Mouse (Mus musculus) thymus, postnatal 36 days (tissue): ENCODE data around the gene Hlf.

ENCODE experiments used
- DNase-seq, 2 experiments: peaks; one replicate each; pipeline ENCODE4 v3.0.0; 2022; ENCODE audit warnings: mixed read lengths in 2 of 2

Hlf gene

DNA sequence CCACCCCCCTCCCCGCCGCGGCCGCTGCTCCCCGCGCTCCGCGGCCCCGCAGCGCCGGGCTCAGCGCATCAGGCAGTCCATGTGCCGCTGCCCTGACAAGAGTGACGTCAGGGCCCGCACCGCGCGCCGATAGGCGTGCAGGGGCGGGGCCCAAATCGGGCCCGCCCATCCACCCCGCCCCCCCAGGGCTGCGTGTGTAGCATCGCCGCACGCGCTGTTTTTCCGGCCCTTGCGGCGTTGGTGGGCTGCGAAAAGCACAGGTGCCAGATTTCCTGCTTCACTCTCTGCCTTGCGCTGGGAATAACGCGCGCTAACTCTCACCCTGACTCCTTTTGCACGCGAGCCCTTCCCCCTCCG lies at the start of gene Hlf:
Hlf (minus strand) TSS at position 79 of the 357 bp plus-strand sequence.
- DNase-seq: peak; percentile 78 to 86

DNA sequence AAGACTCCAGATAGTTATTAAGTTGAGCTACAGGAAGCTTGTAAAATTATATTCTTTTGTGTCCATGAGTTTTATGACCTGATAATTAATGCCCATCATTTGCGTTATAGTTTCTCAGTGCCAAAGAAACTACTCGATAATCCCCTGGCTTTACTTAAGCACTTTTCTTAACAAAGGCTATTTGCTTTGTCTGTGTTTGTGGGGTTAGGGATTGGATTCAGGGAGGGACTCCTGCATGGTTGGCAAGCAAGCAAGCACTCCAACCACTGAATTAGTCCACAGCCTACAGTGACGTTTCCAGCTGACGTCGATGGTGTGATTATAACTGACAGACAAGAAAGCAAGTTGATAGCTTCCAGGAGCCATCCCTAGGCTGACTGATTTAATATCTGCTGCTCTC lies 48.1 kb upstream of the Hlf start:
- DNase-seq: no peak

DNA sequence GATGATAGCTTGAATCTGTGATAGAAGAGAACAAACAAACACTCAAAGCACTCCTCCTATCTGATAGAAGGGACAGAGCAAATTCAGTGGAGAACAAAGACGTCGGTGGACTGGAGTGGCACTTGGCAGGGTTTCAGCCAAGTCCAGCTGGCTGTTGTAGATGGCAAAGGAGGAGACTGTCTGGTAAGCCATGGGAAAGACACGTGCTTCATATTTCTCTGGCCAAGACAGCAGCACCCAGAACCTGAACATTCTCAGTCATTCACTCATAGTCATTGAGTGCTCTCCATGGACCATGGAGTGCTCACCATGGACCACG lies 34.5 kb upstream of the Hlf start:
- no peak for DNase-seq

DNA sequence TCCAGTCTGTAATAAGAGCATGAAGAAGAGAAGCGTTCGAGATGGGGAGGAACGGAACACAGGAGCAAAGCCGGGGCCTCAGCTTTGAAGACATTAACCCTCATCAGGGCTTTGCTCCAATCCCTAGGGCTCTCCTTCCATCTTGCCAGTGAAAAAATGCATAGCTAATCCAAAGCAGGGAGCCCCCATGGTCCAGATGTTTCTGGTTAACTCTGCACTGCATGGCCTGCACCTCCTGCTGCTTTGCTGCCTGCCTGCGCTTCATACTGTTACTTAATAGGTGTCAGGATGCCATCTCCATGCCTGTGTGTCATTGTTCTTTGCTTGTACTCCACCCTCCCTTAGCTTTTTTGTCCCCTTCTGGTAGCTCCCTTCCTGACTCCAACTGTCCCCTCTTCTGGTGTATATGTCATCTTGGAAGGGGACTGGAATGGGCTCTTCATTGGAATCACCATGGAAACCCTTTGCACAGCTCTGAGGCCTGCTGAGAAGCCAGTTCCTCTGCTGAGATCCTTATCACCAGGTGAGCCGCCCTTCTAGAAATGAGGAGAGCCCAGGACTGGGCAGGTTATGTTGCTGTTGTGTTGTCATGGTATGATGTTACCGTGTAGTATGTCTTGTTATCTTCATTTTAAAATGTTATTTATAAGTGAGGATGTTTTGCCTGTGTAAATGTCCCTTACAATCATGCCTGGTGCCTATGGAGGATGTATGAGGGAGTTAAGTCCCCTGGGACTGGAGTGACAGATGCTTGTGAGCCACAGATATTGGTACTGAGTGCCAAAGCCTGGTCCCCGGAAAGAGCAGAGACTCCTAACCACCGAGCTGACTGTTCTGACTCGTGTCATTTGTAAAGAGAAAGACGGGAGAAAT lies 33.9 kb upstream of the Hlf start:
- DNase-seq: no peak

DNA sequence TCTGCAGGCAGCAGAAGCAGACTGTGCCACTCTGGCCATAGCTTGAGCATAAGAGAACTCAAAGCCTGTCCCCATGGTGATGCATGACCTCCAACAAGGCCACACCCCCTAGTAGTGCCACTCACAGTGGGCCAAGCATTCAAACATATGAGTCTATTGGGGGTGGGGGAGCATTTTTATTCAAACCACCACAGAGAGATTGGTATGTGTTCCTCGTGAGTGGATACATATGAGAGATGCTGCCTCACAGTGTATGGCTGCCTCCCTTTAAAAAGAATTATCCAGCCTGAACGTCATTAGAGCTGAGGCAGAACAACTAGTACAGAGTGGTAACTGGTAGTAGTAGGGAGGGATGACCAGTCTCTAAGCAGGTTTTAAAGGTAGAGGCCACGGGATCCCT lies 33.2 kb upstream of the Hlf start:
- no peak for DNase-seq

DNA sequence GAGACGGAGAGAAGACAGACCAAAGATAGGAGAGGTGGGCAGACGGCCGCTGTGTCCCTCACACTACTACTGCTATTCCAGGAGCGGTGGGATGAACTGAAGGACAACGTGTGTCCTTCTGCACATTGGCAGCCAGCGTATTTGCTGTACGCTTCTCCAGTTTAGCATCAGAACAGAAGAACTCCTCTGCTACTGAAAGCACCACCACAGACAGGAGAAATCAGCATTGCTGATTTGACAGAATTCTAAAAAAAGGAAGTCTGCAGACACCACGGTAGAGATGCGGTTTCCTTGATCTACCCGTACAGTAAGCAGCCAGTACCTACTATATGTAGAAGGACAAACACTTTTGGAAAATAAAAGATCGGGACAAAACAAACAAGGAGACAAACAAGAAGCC lies 29.0 kb upstream of the Hlf start:
- no peak for DNase-seq

DNA sequence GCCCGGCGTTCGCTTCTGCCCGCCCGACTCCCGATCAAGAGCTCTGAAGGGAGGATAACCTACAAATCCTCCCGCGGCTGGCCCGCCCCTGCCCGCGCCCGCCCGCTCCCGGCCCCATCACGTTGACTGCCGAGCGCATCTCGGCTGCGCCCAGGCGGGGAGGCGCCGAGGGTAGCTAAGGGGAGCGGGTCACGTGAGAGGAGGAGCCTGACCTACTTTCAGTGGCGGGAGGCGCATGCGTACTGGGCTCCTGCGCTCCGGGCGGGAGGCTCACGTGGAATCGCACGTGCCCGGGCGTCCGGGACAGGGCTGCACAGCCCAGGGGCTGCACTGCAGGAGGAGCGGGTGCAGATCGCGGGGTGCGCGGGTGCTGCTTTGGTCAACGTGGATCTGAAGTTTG lies 27.2 kb upstream of the Hlf start:
- peak; percentile 92 to 95 for DNase-seq

DNA sequence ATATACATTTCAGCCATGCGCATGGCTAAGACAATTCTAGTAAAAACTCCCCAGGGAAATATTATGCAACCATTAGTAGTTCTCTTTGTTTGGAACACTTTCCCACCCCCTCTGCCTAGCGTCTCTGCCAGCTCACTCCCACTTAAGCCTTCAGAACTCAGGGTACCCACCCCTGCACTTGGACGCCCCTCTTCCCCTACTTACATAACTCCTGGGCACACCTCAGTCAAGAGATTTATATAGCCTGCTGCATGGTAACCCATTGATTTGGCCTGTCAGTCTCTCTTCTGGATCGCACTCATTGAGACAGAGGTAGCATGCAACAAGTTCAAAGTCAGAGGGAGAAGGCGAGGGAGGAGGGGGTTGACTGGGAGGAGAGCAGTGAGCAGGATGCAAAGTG lies 26.3 kb upstream of the Hlf start:
- DNase-seq: no peak

DNA sequence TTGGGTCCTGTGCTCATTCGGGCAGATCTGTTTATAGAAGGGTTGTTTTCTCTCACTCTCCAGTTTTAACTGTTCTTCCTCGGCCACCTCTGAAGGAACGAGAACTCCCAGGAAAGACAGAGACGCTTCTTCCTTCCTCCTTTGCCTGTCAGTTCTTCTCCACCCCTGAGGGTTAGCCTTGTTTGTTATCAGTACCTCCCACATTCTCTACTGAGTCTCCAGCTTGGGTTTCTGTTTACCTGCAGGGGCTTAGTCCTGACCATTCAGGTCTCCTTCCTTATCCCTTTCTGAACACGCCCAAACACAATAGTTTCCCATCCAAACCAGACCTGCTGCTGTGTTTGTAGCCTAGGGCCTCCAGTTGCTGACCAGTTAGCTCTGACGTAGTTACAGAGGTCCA lies 8.2 kb upstream of the Hlf start:
- DNase-seq: no peak

DNA sequence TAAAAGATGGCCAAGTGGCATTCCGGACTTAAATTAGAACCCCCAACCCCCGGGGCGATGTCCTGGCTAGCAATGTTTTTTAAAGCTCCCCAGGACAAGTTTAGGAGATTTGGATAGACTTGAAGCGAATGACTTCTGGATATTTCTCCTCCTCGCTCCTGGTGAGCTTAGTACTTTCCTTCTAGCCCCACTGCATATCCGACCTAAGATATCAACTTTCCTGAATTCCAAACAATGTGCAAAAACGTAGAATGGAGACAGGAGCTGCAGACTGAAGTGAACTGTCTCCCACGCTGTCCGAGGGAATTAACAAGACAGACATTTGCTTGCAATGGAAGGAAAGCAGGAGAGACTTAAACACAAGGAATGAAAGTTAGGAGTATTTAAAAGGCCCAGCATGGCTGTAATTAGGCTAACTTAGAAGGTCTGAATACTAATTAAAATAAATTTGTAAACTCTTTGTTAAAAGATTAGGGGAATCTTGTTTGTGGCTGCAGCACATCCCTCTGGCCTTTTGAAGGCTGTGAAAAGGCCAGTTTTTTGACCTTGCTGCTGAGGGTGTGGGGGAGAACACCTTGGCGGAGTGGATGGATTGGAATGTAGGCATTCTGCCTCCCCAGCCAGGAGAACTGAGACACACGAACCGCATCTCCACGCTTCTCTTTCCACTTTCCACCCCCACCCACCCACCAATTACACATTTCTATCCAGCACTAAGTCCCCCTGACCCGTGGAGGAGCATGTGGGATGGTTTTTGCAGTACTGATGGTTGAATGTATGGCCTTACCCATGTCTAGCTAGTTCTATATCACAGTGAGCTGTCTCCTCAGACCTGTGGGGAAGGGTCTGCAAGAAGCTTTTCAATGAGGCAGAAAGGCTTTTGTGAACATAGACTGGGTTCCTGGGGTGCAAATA lies 833 bp upstream of the Hlf start:
- no peak for DNase-seq

DNA sequence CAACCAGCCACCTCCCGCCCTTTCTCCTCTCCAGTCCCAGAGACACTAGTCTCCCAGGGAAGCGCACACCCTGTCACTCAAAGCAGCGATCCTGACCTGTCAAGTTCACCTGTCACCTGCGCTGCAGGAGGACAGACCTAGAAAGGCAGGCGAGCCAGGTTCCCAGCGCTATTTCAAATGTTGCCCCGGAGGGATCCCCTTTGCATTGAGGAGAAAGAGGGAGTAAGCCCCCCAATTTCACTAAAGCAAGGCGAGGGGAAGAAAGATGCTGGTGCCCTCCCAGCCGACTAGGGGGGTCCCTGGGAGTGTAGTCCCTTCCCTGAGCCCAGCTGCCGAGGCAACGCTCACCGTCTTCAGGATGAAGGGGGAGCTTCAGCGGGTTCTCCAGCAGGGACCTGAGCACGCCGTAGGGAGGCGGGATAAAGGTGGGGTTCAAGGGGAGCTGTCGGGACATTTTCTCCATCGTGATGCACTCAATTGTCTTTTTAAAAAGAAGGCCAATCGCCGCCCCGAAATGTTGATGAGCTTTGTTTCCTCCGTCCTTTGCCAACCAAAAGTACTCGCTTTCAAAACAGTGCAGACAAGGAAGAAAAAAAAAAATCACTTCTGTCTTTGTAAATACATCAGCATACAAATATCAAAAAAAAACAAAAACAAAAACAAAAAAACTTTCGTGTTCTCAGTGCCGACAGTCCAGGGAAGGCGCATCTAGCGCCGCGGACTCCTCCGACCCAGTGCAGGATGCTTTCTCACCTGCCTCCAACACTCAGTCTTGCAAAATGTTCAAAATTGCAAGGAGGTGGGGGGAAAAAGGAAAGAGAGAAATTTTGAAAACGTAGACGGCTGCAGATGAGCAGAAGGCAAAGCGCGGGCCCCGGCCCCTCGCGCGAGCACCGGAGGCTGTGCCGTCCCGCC lies 536 bp downstream of the Hlf start:
- peak; percentile 13 for DNase-seq

DNA sequence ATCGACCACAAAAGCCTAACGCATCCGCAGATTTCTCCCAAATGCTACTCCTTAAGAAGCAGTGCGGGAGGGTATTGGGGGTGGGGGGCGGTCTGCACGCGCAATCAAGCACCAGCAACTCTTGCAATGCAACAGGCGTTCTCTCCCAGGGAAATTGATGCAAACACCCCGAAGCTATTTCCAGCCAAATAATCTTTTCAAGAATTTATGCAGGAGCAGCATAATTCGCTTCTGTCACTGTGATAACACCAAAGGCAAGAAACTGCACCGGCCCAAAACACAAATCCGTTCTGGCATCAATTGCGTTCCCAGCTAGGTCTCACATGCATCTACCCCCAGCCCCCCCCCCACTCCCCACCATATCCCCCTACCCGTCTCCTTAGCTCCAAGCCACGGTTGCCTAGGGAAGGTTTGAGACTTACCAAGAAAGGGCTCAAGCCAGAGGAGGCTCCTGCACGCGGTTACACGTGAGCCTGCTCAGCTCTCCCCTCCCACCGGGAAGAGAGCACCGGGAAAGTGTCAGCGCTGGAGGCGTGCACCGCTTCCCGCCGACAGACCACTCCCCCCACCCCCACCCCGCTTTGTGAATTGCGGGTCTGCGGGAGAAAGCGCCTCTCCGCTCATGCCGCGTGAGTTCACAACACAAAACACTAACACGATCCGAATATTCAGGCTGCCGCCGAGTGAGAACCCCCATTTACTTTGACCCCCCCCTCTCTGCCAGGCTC lies 1.4 kb downstream of the Hlf start:
- no peak for DNase-seq

DNA sequence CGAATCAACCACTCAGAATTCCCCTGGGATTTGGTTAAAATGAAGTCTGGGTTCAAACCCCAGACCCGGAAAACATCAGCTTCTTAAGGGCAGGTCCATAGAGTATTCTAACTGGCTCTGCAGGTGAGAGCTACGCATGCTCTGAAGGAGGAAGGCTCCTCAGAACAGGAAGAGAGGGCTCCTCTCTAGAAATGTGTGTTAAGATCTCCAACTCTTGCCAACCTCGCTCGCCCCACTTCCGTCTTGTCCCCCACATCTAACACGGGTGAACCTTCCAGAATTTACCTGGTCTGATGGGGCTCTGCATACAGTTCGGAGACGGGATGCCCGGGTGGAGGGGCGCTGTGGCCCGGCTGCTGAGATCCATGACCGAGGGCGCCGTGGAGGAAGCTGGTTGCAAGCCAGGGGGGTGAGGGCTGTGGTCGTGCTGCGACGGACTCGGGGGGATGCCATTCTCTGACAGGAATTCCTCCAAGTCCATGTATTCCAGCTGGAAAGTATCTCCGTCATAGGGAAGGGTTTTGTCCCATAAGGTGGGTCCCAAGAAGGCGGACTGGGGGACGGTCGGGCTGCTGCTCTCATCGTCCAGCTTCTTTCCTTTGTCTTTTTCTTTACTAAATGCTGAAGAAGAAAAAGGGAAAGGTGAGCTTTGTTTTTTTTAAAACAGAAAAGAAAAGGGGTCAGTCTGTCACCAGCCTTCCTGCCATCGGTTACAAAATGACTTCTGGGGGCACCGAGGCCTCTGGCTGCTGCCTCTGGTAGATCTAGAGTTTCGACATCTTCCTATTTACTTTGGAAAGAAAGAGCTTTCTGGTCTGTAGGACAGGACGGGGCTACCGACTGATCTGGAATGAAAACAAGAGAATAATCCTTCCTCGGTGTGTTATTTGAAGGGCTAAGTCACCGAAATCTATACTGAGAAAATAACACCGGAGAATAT lies 2.9 kb downstream of the Hlf start:
- DNase-seq: peak; percentile 34 to 37

DNA sequence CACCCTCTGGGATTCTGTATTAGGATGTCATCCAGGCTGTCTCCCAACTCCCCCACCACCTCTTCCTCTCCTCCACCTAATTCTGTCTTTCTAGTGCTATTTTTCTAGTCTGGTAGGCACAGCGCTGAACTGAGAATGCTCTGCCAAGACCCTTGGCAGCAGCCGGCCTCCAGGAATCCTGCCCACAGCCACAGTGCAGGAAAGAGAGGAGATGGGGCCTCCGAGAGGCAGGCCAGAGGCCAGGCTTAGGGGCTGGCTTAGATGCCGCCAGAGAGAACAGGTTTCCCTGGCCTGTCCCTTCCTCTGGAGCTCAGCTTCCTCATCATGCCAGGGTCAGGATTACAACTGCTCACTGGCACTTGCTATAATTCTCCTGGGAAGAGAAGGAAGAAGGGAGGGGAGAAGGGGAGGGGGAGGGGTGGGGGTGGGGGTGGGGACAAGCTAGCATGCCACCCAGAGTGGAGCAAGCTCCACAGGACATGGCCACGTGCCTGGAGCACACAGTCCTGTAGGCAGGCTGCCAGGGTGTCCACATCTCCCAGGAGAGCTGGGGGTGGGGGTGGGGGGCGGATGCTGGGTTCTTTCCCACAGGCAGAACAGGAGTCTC lies 8.6 kb downstream of the Hlf start:
- no peak for DNase-seq

DNA sequence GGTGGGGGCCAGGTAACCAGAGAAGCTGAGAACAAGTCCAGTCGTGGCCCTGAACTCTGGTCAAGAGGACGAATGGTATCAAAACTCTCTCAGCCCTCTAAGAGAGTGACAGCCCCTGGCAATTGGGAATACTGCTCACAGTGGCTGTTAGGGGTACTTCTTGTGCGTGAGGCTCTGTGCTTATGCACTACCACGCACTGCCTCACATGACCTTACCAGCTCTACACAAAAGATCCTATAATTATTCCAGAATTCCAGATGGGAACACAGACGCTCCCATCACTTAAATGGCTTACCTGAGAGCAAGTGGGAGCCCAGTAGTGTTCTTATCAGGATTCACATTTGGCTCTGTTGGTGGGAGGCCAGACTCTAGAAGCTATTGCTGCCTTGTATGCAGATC lies 9.6 kb downstream of the Hlf start:
- DNase-seq: no peak

DNA sequence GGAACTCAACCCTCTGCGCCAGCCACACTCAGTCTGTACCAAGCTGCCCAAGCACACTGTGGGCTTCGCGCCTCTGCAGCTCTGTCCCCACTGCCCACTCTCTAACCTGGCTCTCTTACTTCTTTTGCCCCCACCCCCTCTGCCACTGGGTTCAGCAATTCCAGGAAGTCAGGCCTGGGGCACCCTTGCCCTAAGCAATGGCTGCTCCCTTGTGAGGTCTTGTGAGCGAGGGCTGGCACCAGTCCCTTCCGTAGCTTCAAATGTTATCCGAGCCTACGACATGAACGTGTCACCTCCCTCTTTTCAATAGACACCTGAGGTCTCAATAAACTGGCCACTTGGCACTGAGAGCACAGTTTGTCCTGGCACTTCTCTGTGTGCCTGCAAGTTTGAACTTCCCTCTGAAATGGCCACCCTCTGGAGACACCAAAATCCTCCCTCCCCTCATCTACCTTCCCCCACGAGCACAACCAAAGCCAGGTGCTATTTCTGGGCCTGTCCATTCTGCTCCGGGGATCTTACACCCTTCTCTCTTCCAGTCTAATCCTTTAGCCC lies 10.5 kb downstream of the Hlf start:
- DNase-seq: no peak

DNA sequence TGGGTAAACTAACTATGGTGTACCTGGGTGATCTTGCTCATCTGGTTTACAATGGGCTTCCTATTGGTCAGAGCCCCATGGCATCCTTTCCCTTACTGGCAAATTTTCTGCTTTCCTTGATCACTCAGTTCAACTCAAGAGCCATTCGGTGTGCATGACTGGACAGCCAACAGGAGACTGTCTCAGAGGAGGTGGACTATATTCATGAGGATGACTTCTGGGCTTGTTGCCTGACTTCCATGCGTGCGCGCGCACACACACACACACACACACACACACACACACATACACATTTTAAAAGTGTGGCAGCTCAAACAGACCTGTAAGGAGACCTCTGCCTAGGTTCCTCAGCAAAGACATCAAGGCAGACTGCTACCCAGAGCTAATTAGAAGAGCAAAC lies 12.7 kb downstream of the Hlf start:
- no peak for DNase-seq

DNA sequence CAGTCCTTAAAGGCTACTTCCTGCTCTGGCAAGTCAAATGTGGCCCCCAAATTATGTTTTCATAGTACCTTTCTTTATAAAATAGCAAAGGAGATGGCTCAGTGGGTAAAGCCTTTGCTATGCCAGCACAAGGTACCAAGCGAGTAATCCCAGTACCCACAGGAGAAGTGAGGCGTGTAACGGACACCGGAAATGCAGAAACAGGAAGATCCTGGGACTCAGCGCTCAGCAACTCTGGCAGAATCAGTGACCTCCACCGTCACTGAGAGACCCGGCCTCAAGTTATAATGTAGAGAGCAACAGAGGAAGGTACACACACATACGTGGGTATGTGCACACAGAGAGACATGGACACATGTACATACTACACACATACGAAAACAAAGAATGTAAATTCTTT lies 14.3 kb downstream of the Hlf start:
- no peak for DNase-seq

DNA sequence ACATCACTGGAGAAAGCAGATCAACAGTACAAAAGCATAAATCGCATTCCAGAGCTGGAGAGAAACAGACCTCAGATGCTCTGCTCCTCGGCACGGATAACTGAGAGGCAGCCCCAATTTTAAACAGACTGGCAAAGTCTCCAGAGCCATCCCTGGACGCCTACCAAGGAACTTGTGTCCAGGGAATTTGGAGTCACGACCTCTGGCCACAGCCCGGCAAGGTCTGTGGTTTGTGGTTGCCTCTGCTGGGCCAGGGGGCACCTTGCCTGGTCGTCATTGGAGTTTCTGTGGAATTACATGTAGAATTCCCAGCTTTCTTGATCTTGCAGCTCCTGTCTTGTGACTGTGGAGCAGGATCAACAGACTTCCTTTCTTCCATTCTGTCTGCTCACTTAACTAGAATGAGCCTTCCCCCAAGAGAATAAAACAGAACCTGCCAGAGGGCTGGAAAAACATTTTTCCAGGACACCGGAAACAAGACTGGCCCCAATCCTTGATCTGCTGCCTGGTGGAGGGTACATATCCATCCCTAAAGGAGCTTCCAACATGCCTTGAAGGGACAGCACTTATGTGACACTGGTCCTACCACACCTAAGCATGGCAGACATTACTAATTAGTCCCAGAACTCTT lies 19.1 kb downstream of the Hlf start:
- DNase-seq: no peak

DNA sequence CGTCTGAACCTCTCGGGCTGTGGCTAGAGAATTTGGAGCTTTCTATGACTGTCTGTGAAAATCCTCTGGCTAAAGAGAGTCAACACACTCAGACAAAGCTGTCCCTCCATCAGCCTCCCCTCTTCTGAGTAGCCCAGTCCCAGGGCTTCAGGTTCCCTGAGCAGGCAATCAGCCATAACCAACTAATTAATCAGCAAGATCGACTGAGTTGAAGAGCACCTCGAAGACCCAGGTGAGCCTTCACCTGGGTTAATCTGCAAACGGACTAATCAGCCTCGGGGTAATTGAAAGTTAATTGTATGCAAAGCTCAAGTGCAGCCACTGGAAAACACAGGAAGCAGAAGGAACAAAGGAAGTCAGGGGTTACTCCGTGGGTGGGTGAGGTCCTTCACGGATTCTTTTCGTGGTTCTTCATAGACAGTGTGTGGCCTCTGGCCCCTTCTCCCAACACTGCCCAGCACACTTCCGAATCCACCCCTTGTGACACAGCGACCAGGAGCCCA lies 19.9 kb downstream of the Hlf start:
- no peak for DNase-seq
